Mouse (Mus musculus) lung, adult 2 months (tissue): Measurements from ENCODE around the gene Trip10.

Experiments
- CTCF ChIP-seq: fragments of 200-500 bp; IDR thresholded peaks from 2 replicates; pipeline ENCODE4 v1.5.1; 2011; ENCODE audit warnings: mild to moderate bottlenecking, low read length, control low read depth; ENCODE audit not compliant: insufficient read depth
- POLR2A ChIP-seq: fragments of 200-500 bp; IDR thresholded peaks from 2 replicates; pipeline ENCODE4 v1.6.1; 2011; ENCODE audit warnings: low read depth, mild to moderate bottlenecking, control low read depth, low read length, borderline replicate concordance; ENCODE audit errors: extremely low read depth

- TF ChIP-seq POLR2A (no peak), CTCF (no peak)
Observed at GRCm38 (mm10) chr17:57307074-57307473, 57.8 kb downstream of the Trip10 start.
